Mouse (Mus musculus) adrenal gland, postnatal 14 days (tissue): Measurements from ENCODE around the gene Ccdc85c. TPM values are rescaled to one million over a fixed set of nuclear protein-coding genes. Genes with fewer than 3 reads are reported as not detected.
A peak's percentile ranks its signal among the peaks of the same experiment; 100 is the strongest.

Source experiments
- DNase-seq: peaks from one replicate; pipeline ENCODE4 v3.0.0; 2021; ENCODE audit warnings: mixed read lengths
- total RNA-seq: library from RNA; stranded (reverse); gene quantifications from 2 replicates; pipeline ENCODE4 v1.2.3, GENCODE M21; 2021

Ccdc85c gene
- total RNA-seq, 1 experiment from 2014 or later, result 23.0 TPM

- DNase-seq, result no peak
Measured at GRCm38 (mm10) chr12:108238395-108239035, 36.7 kb downstream of the Ccdc85c start.

DNA sequence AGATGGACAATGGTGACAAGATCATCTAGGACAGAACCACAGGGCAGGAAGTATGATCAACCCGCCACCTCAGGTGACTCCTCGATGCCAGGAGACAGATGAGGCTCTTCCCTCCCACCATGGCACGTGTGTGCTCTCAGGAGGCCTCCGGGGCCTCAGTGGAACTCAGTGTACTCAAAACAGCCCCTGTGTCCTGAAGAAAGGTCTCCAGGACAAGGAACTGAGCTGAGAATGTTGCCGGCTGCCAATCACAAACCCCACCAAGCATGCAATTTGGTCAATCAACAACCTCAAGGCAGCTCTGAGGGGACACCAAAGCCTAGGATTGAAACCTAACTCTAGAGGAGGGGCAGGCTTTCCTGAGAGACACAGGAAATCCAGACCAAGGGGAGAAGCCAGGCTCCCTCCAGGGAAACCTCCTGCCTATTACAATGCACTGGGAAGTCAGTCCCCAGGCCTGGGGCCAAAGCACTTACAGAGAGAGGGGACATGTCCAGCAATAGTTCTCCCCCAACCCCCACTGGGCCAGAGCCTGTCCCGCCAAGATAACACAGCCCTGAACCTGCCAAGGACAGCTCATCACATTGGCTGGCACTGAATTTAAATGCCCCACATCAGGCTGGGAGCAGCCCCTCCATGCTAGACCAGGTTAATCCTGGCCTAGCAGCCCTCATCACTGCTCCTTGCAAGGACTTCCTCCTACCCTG lies 37.8 kb downstream of the Ccdc85c start:
- peak; percentile 42 for DNase-seq

- DNase-seq, result no peak
Measured at GRCm38 (mm10) chr12:108235976-108236555, 39.2 kb downstream of the Ccdc85c start.

DNA sequence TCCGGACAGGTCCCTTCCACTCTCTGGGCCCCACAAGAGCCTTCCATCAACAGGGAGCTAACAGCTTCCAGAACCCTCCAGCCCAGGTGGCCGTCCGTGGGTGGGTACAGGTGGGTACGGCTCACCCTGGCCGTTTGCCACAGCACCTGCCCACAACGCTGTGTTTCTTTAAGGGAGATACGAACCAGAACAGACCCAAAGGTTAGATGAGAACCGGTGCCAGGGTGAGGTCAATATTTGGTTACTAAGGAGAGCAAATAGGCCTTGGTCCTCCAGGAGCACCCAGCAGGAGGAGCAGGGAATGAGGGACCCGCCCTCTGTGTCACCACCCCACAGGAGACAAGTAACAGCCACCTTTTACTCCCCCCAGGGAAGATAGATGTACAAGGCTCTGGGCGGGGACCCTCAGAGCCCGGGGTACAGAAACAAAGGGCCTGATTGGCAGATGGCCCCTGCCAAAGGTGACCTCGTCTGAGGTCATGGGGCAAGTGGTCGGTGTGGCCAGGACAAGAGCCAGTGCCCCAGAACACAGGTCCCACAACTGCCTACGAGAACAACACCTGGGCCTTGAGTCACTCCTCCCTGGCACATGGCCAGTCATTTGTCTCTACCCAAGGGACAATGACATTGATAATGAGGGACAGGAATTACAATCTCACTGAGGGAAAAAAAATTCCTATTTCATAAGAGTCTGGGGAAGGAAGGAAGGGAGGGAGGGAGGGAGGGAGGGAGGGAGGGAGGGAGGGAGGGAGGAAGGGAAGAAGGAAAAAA lies 40.2 kb downstream of the Ccdc85c start:
- no peak for DNase-seq

DNA sequence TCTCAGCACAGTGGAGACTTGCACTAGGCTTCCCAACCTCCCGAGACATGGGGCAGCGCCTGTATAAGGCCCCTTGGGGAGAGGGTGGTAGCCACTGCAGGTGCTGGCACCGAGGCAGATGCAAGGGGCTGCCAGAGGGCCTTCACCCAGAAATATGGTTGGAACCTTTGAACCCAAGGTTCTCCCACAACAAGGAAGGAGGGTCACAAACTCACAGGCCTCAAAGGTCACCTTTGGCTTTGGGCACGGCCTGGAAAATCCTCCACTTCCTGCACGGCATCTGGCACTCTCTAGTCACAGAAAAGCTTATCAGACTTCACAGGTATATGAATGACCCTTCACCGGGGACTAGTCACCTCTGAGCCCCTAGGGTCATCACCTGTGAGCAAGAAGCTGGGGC lies 41.5 kb downstream of the Ccdc85c start:
- DNase-seq, result no peak

- no peak for DNase-seq
Measured at GRCm38 (mm10) chr12:108231901-108232300, 43.3 kb downstream of the Ccdc85c start.

DNA sequence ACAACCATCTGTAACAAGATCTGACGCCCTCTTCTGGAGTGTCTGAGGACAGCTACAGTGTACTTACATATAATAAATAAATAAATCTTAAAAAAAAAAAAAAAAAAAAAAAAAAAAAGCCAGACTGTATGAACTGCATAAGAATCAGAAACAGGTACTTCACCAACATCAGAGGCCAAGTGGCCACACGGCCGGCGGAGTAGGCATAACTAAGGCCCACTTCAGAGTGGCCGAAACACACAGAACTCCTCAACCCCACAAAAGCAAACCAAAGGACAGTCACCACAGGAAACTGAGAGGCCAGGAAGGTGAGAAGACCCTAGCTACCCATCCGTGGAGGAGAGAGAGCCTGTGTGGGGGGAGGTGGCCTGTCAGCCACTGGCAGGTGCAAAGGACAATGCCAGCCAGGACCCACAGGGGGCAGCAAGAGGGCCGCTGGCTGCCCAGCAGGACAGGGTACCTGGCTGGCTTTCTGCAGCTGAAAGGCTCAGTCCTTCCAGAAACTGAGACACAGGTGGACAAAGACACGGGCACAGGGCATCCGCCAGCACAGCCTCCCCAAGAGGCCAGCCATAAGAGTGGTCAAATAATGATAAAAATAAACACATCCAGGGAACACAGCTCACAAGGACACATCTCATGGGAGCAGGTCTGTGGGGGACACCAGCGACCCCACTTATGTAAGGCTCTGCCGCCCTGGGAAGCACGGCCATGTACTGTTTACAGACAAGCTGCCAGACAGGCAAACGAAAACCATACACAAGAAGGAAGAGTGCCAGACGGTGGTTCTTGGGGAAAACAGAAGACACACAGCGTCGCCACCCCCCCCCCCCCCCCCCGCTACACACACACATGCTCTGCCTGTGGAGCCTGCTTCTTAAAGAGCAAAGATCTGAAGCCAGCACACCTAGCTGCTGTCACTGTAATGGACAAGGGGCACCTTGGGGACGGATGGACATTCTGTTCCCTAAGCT lies 44.1 kb downstream of the Ccdc85c start:
- DNase-seq, result peak; percentile 69

- DNase-seq, result no peak
Measured at GRCm38 (mm10) chr12:108230077-108230476, 45.1 kb downstream of the Ccdc85c start.

GRCm38 (mm10) chr12:108227527-108227926 lies 47.7 kb downstream of the Ccdc85c start:
- no peak for DNase-seq

- DNase-seq, result no peak
Measured at GRCm38 (mm10) chr12:108226941-108227340, 48.3 kb downstream of the Ccdc85c start.

GRCm38 (mm10) chr12:108226216-108226615 lies 49.0 kb downstream of the Ccdc85c start:
- DNase-seq, result no peak

- peak; percentile 49 for DNase-seq
Measured at GRCm38 (mm10) chr12:108225781-108226180, 49.4 kb downstream of the Ccdc85c start.

GRCm38 (mm10) chr12:108223357-108223756 lies 51.9 kb downstream of the Ccdc85c start:
- no peak for DNase-seq

- no peak for DNase-seq
Measured at GRCm38 (mm10) chr12:108221712-108222111, 53.5 kb downstream of the Ccdc85c start.

- no peak for DNase-seq
Measured at GRCm38 (mm10) chr12:108221206-108221605, 54.0 kb downstream of the Ccdc85c start.

DNA sequence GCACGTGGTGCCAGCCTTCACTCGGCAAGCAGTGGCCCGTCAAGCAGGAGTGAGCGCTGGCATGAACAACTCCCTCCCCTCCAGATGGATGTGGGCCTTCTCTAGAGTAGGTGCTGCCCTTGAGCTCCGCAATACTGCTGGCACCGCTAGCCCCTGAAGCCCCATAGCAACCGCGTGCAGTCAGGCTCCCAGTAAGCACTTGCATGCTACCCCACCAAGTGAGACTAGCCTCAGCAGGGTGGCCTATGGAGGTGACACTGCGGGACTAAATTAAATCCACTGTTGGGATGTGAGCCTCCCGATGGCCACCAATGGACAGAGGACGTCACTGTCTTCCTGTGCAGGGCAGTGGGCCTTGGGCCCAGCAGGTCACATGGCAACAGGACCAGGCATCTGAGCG lies 54.6 kb downstream of the Ccdc85c start:
- DNase-seq, result peak; percentile 59

DNA sequence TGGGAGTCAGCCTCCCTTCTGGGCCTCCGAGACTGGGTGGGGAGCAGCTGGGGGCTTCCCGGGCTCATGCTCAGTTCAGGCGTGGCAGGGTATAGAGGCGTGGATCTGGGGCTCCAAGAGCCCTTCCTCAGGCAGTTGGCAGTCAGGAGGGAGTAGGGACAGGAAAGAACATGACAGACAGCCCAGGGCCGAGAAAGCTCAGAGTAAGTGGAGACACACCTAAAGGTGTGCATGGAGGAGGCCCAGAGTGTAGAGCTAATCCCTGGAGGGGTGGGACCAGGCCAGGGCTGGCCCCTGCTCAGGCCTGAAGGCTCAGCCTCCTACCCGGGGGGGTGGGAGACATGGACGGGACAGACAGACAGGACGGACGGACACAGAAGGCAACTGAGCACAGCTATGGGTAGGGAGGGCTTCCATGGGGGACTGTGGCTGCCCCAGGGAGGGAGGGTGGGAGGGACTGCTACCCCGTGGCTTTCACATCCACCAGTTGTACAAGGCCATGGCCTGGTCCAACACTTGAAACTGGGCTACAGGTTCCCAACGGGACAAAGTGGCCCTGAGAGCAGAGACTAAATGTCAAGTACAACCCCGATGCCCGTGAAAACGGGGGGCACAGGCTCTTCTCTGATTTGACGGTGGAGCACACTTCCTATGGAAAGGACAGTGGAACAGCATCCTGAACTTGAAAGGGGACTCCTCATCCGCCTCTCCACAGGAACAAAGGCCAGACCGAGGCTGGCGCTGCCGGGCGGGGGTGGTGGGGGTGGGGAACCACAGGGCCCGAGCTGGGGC lies 55.2 kb downstream of the Ccdc85c start:
- DNase-seq, result no peak

DNA sequence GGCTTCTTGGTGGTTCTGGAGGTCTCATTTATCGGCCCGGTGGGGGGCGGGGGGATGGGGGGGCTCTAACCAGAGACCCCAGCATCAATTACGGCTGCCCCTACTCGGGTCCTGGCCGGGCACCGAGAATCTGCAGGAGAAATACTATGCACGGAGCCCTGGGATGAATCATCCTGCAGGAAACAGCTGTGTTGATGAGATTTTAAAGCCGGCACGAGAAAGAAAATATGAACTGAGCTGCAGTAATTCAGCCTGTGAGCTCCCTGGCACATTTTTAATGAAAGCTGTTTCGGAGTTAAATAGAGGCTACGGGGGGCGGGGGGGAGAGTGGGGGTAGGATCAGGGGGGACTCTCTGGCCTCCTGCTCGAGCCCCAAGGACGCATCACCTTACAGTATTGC lies 56.1 kb downstream of the Ccdc85c start:
- DNase-seq, result no peak

DNA sequence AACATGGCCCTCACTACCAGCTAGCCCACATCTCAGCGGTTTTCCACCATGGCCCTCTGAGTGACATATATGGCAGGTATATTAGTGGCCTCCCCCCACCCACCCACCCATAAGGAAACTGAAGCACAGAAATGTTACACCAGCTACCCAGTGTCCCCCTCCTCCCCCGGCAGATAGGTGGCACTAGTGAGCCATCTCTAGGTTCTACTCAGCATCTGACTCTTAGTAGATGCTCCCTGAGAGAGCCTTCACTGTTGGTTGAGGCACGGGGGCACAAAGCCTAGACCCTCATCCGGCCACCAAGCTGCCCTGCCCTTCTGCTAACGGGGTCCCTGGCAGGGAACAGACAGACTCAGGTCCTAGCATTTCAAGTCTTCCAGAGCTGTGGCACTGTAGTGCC lies 57.7 kb downstream of the Ccdc85c start:
- DNase-seq, result peak; percentile 82

- no peak for DNase-seq
Measured at GRCm38 (mm10) chr12:108216611-108217370, 58.4 kb downstream of the Ccdc85c start.
